Comparison of ENCODE assay signal across 8 mouse cellular contexts in genomic region chr8:121947753-121948141, GRCm38 (mm10). TPM values are rescaled to one million over a fixed set of nuclear protein-coding genes. Genes with fewer than 3 reads are reported as not detected.
A peak's percentile ranks its signal among the peaks of the same experiment; 100 is the strongest.
DNase-seq lines count a peak whose midpoint lies in the region; ATAC-seq and TF ChIP-seq lines count a peak whose summit lies in the region.

No protein-coding gene starts in this region.

- peak overlapping the region; percentile 65 for H3K4me2 ChIP-seq in forebrain, postnatal 0 days (ENCODE audit: low read depth)

- H3K27ac ChIP-seq in forebrain, postnatal 0 days (ENCODE audit: low read depth, low read length), result peak overlapping the region; percentile 62
- H3K27ac ChIP-seq in hindbrain, embryonic 10.5 days, result peak overlapping the region; percentile 89

- under 1% methylated on average over 18 of the region's 18 CpGs for WGBS in forebrain, postnatal 0 days
- under 1% methylated on average over 18 of the region's 18 CpGs for WGBS in hindbrain, embryonic 10.5 days

- no peaks in the 10 kb centered on the region for H3K9me3 ChIP-seq in G1E (replicated peaks)
- H3K9me3 ChIP-seq in forebrain, postnatal 0 days (ENCODE audit: low read length), result no peaks in the 10 kb centered on the region
- H3K9me3 ChIP-seq in hindbrain, embryonic 10.5 days, result no peaks in the 10 kb centered on the region

- H3K9ac ChIP-seq in forebrain, postnatal 0 days, result peak overlapping the region; percentile 49

- TF ChIP-seq CTCF in G1E (IDR thresholded peaks at IDR 0.05; ENCODE audit: low read depth, low read length), result no peak
- TF ChIP-seq CTCF in forebrain, postnatal 0 days (IDR thresholded peaks at IDR 0.05; ENCODE audit: low read depth), result no peak

- peaks cover 5% of the 10 kb centered on the region; the same call in 1 of the 2 replicates for H3K27me3 ChIP-seq in G1E (ENCODE audit: insufficient read depth, low read length)
- no peaks in the 10 kb centered on the region for H3K27me3 ChIP-seq in forebrain, postnatal 0 days (ENCODE audit: insufficient read depth, low read length)
- no peaks in the 10 kb centered on the region; the same call in 1 of the 2 replicates for H3K27me3 ChIP-seq in hindbrain, embryonic 10.5 days (ENCODE audit: insufficient read depth, poor library complexity, severe bottlenecking)

- peaks cover 62% of the 10 kb centered on the region for H3K4me1 ChIP-seq in G1E (ENCODE audit: insufficient read depth, low read depth, low read length)
- peaks cover 17% of the 10 kb centered on the region for H3K4me1 ChIP-seq in forebrain, postnatal 0 days (ENCODE audit: insufficient read depth)
- H3K4me1 ChIP-seq in hindbrain, embryonic 10.5 days (replicated peaks), result peaks cover 59% of the 10 kb centered on the region

- DNase-seq in G1E (ENCODE audit: low spot score), result peak; percentile 91
- peak; percentile 62 to 66 for DNase-seq in cerebellum, adult 18-20 months
- peak; percentile 93 for DNase-seq in forebrain, postnatal 0 days
- peak; percentile 91 for DNase-seq in hindbrain, embryonic 10.5 days (ENCODE audit: low spot score)
- peak; percentile 86 for DNase-seq in layer of hippocampus, adult 9-11 months
- DNase-seq in lung, postnatal 14 days, result peak; percentile 93
- peak; percentile 87 for DNase-seq in ovary, postnatal 36 days (ENCODE audit: low spot score)
- peak; percentile 90 for DNase-seq in thymus, postnatal 25 days

- ATAC-seq in G1E (ENCODE audit: extremely low read depth, insufficient number of reproducible peaks, low FRiP score, poor library complexity, severe bottlenecking), result peak; percentile 62
- no peak for ATAC-seq in forebrain, postnatal 0 days

- H3K36me3 ChIP-seq in G1E (replicated peaks), result peaks cover 22% of the 10 kb centered on the region
- H3K36me3 ChIP-seq in forebrain, postnatal 0 days (ENCODE audit: insufficient read depth), result no peaks in the 10 kb centered on the region
- H3K36me3 ChIP-seq in hindbrain, embryonic 10.5 days, result peaks cover 5% of the 10 kb centered on the region

- peak overlapping the region; percentile 73 for H3K4me3 ChIP-seq in G1E (ENCODE audit: low read depth, low read length)
- peak overlapping the region; percentile 34 for H3K4me3 ChIP-seq in forebrain, postnatal 0 days (ENCODE audit: low read depth, low read length)
- peak overlapping the region; percentile 52 for H3K4me3 ChIP-seq in hindbrain, embryonic 10.5 days

RNA-seq across cellular contexts. Expression of gene Banp, which starts 1.8 kb away (rescaled TPM):
- total RNA-seq in G1E (2014; fragmentation: Nextera tagmentation), result 35.7 and 43.5 TPM in 2 replicates
- total RNA-seq in G1E (2017), result 42.5 and 46.6 TPM in 2 replicates
- polyA plus RNA-seq in G1E (2012), result 49.1 and 50.7 TPM in 2 replicates
- 37.9 and 44.1 TPM in 2 replicates for total RNA-seq in forebrain, postnatal 0 days (2014; rRNA removed)
- polyA plus RNA-seq in forebrain, postnatal 0 days (2015; fragmentation: Nextera tagmentation; extraction: Ambion mirVana), result 29.3 and 30.0 TPM in 2 replicates
- 56.9 and 64.5 TPM in 2 replicates for polyA plus RNA-seq in hindbrain, embryonic 10.5 days (2016; fragmentation: Nextera tagmentation; extraction: Ambion mirVana)

RNA-seq across cellular contexts. Expression of gene Car5a, which starts 3.0 kb away (rescaled TPM):
- total RNA-seq in G1E (2014; fragmentation: Nextera tagmentation), result 0.68 and 1.4 TPM in 2 replicates
- 0.16 TPM in 1 of 2 replicates, not detected in the other for total RNA-seq in G1E (2017)
- polyA plus RNA-seq in G1E (2012), result 0.41 and 0.57 TPM in 2 replicates
- 0.23 TPM in 1 of 2 replicates, not detected in the other for total RNA-seq in forebrain, postnatal 0 days (2014; rRNA removed)
- 0.48 and 0.52 TPM in 2 replicates for polyA plus RNA-seq in forebrain, postnatal 0 days (2015; fragmentation: Nextera tagmentation; extraction: Ambion mirVana)
- polyA plus RNA-seq in hindbrain, embryonic 10.5 days (2016; fragmentation: Nextera tagmentation; extraction: Ambion mirVana), result 0.12 and 0.17 TPM in 2 replicates

RNA-seq across cellular contexts. Expression of gene Slc7a5, which starts 40.3 kb away (rescaled TPM):
- 88.8 and 141 TPM in 2 replicates for total RNA-seq in G1E (2014; fragmentation: Nextera tagmentation)
- 32.5 and 32.6 TPM in 2 replicates for total RNA-seq in G1E (2017)
- polyA plus RNA-seq in G1E (2012), result 92.9 and 127 TPM in 2 replicates
- total RNA-seq in forebrain, postnatal 0 days (2014; rRNA removed), result 58.1 and 99.4 TPM in 2 replicates
- 64.7 and 67.9 TPM in 2 replicates for polyA plus RNA-seq in forebrain, postnatal 0 days (2015; fragmentation: Nextera tagmentation; extraction: Ambion mirVana)
- 27.2 and 27.6 TPM in 2 replicates for polyA plus RNA-seq in hindbrain, embryonic 10.5 days (2016; fragmentation: Nextera tagmentation; extraction: Ambion mirVana)
